Mouse (Mus musculus) gastrocnemius, postnatal 4 days (tissue): ENCODE measurements around the gene Tnfrsf1a. TPM values are rescaled to one million over a fixed set of nuclear protein-coding genes. Genes with fewer than 3 reads are reported as not detected.

Source experiments
- DNase-seq, 2 experiments: peaks; one replicate each; pipeline ENCODE4 v3.0.0; 2021 to 2022; ENCODE audit warnings: low spot score in 2 of 2, mixed read lengths in 2 of 2
- total RNA-seq, 2 experiments: library from RNA; stranded (reverse); gene quantifications; 2 replicates each; pipeline ENCODE4 v1.2.3; 2021

The Tnfrsf1a gene
- total RNA-seq, 2 experiments from 2014 or later = 59.8 to 60.1 TPM

GRCm38 (mm10) chr6:125321114-125321855 lies 27.9 kb upstream of the Tnfrsf1a start:
- no peak for DNase-seq

- no peak for DNase-seq
Measured at GRCm38 (mm10) chr6:125322794-125323193, 26.4 kb upstream of the Tnfrsf1a start.

- DNase-seq = no peak
Measured at GRCm38 (mm10) chr6:125323547-125323946, 25.6 kb upstream of the Tnfrsf1a start.

- DNase-seq = no peak
Measured at GRCm38 (mm10) chr6:125325337-125325736, 23.8 kb upstream of the Tnfrsf1a start.

GRCm38 (mm10) chr6:125328243-125328642 lies 20.9 kb upstream of the Tnfrsf1a start:
- DNase-seq = no peak

- DNase-seq = peak; percentile 71 to 86
Measured at GRCm38 (mm10) chr6:125330626-125331326, 18.4 kb upstream of the Tnfrsf1a start.

- DNase-seq = no peak
Measured at GRCm38 (mm10) chr6:125333112-125333899, 15.9 kb upstream of the Tnfrsf1a start.

- no peak for DNase-seq
Measured at GRCm38 (mm10) chr6:125334356-125334755, 14.8 kb upstream of the Tnfrsf1a start.

GRCm38 (mm10) chr6:125338791-125339660 lies 10.1 kb upstream of the Tnfrsf1a start:
- no peak for DNase-seq

GRCm38 (mm10) chr6:125340244-125340643 lies 8.9 kb upstream of the Tnfrsf1a start:
- no peak for DNase-seq

- DNase-seq = no peak
Measured at GRCm38 (mm10) chr6:125342198-125342597, 7.0 kb upstream of the Tnfrsf1a start.

- DNase-seq = no peak
Measured at GRCm38 (mm10) chr6:125344084-125344483, 5.1 kb upstream of the Tnfrsf1a start.

- no peak for DNase-seq
Measured at GRCm38 (mm10) chr6:125344866-125345265, 4.3 kb upstream of the Tnfrsf1a start.

- DNase-seq = no peak
Measured at GRCm38 (mm10) chr6:125345625-125346024, 3.5 kb upstream of the Tnfrsf1a start.

GRCm38 (mm10) chr6:125346029-125346428 lies 3.1 kb upstream of the Tnfrsf1a start:
- no peak for DNase-seq

GRCm38 (mm10) chr6:125349575-125350230 lies 541 bp downstream of the Tnfrsf1a start:
- peak in 1 of 2 experiments; percentile 70 for DNase-seq

- peak in 1 of 2 experiments; percentile 52 for DNase-seq
Measured at GRCm38 (mm10) chr6:125350231-125350994, 1.3 kb downstream of the Tnfrsf1a start.

GRCm38 (mm10) chr6:125350995-125351324 lies 1.8 kb downstream of the Tnfrsf1a start:
- no peak for DNase-seq

- no peak for DNase-seq
Measured at GRCm38 (mm10) chr6:125351368-125352045, 2.3 kb downstream of the Tnfrsf1a start.
